Mouse (Mus musculus): Measurements from ENCODE around the gene 1700007K13Rik.
"Not testable (repeated sequence)": the region's sequence is repeated elsewhere in the genome, so short reads cannot be mapped to it uniquely, and the experiment has no call there.

The 1700007K13Rik gene

GRCm38 (mm10) chr2:28465836-28466518, at the start of gene 1700007K13Rik:
Gene 1700007K13Rik (minus strand): TSS chr2:28466332.
- peak; percentile 84 for DNase-seq

GRCm38 (mm10) chr2:28514489-28514888, 48.4 kb upstream of the 1700007K13Rik start:
- peak; percentile 87 for DNase-seq

GRCm38 (mm10) chr2:28513431-28514370, 47.6 kb upstream of the 1700007K13Rik start:
- DNase-seq = no peak

GRCm38 (mm10) chr2:28512798-28513401, 46.8 kb upstream of the 1700007K13Rik start, which contains the start of gene Ralgds:
Gene Ralgds (plus strand): TSS chr2:28513125.
- peak; percentile 79 for DNase-seq

GRCm38 (mm10) chr2:28511600-28511999, 45.5 kb upstream of the 1700007K13Rik start:
- not testable (repeated sequence) for DNase-seq

GRCm38 (mm10) chr2:28506291-28506690, 40.2 kb upstream of the 1700007K13Rik start:
- no peak for DNase-seq

- no peak for DNase-seq
Observed at GRCm38 (mm10) chr2:28505795-28506194, 39.7 kb upstream of the 1700007K13Rik start, which contains the start of gene Gm10134. Gene Gm10134 (plus strand): TSS chr2:28506095.

GRCm38 (mm10) chr2:28504676-28505075, 38.5 kb upstream of the 1700007K13Rik start:
- no peak for DNase-seq

- DNase-seq = no peak
Observed at GRCm38 (mm10) chr2:28502987-28503386, 36.9 kb upstream of the 1700007K13Rik start.

- no peak for DNase-seq
Observed at GRCm38 (mm10) chr2:28498431-28498830, 32.3 kb upstream of the 1700007K13Rik start.

GRCm38 (mm10) chr2:28497561-28497960, 31.4 kb upstream of the 1700007K13Rik start:
- DNase-seq = no peak

GRCm38 (mm10) chr2:28496671-28497070, 30.5 kb upstream of the 1700007K13Rik start, which contains the start of gene Gbgt1:
Gene Gbgt1 (plus strand): TSS chr2:28496891.
- no peak for DNase-seq

- DNase-seq = no peak
Observed at GRCm38 (mm10) chr2:28495801-28496595, 29.9 kb upstream of the 1700007K13Rik start.

- DNase-seq = peak; percentile 35
Observed at GRCm38 (mm10) chr2:28495207-28495756, 29.1 kb upstream of the 1700007K13Rik start.

GRCm38 (mm10) chr2:28494521-28494920, 28.4 kb upstream of the 1700007K13Rik start:
- no peak for DNase-seq

GRCm38 (mm10) chr2:28483861-28484260, 17.7 kb upstream of the 1700007K13Rik start:
- DNase-seq = no peak

- DNase-seq = no peak
Observed at GRCm38 (mm10) chr2:28479208-28480204, 13.4 kb upstream of the 1700007K13Rik start.

GRCm38 (mm10) chr2:28477993-28478392, 11.9 kb upstream of the 1700007K13Rik start:
- not testable (repeated sequence) for DNase-seq

GRCm38 (mm10) chr2:28472011-28472410, 5.9 kb upstream of the 1700007K13Rik start:
- not testable (repeated sequence) for DNase-seq

- DNase-seq = no peak
Observed at GRCm38 (mm10) chr2:28470591-28470990, 4.5 kb upstream of the 1700007K13Rik start.

- DNase-seq = no peak
Observed at GRCm38 (mm10) chr2:28469461-28469860, 3.3 kb upstream of the 1700007K13Rik start.

Measured in kidney, adult 18-20 months (tissue).